Mouse (Mus musculus): ENCODE data around the gene Pgs1. TPM values are rescaled to one million over a fixed set of nuclear protein-coding genes. Genes with fewer than 3 reads are reported as not detected.

Gene Pgs1
- total RNA-seq, 1 experiment from 2014 or later, result 58.9 TPM

DNA sequence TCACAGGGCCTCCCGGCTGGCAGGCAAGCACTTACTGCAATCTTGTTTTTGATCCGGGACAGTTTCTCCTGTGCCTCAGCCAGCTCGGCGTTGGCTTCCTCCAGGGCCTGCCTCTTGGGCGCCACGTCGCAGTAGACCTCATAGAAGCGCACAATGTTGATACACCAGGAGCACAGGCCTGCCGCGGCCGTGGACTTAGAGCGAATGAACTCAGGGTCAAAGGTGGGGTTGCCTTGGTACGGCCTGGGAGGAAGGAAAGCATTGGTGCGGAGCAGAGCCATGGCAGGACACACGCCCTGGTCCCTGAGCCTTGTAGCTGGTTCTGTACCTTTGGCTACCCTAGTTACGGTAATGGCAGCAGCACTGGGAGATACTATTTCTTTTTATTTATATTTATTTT, 64.1 kb downstream of the Pgs1 start:
- no peak for DNase-seq

DNA sequence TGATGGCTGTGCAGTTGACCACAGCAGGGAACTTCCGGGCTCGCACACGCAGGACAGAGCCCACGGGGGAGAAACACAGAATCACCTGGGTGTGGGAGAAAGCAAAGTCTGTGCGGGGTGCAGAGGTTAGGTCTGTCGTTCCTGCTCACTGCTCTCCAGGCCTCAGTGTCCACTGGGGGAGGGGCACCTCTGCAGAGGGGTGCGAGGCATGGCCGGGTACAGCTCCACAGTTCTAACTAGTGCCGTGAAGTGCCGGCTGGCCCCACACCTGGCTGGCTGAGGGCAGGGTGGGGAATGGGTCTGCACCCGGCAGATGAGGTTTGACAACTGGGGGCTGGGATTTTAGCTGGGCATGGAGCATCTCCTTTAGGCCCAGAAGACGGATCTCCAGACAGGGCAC, 72.3 kb downstream of the Pgs1 start:
- DNase-seq, result no peak

GRCm38 (mm10) chr11:118058872-118059271, 72.8 kb downstream of the Pgs1 start:
- no peak for DNase-seq

GRCm38 (mm10) chr11:118060038-118060437, 73.9 kb downstream of the Pgs1 start:
- no peak for DNase-seq

GRCm38 (mm10) chr11:118067588-118067987, 81.5 kb downstream of the Pgs1 start:
- DNase-seq, result no peak

- no peak for DNase-seq
These were observed 82.8 kb downstream of the Pgs1 start for GRCm38 (mm10) chr11:118068812-118069332.

GRCm38 (mm10) chr11:118071227-118071912, 85.3 kb downstream of the Pgs1 start:
- DNase-seq, result no peak

Small RNA genes lying within 50 kb of the gene (microRNA-seq; reads per million reads assigned to microRNA genes)
- 0.36 to 2.4 reads per million in 2 experiments for gene Mir6933

Other genes with a start within 250 kb of the Pgs1 start
- gene Tmc8, start 204.2 kb upstream of the Pgs1 start, total RNA-seq (2021), result 3.1 and 4.6 TPM in 2 replicates
- gene Tmc6, start 204.1 kb upstream of the Pgs1 start, total RNA-seq (2021), result 31.9 and 43.5 TPM in 2 replicates
- not detected in 2 replicates for gene 6030468B19Rik, start 188.6 kb upstream of the Pgs1 start, total RNA-seq (2021)
- 1.00 and 1.8 TPM in 2 replicates for gene Gm20708, start 176.6 kb upstream of the Pgs1 start, total RNA-seq (2021)
- gene Syngr2, start 176.6 kb upstream of the Pgs1 start, total RNA-seq (2021), result 98.3 and 108 TPM in 2 replicates
- gene Afmid, start 160.4 kb upstream of the Pgs1 start, total RNA-seq (2021), result 10.1 and 13.2 TPM in 2 replicates
- gene Tk1, start 160.2 kb upstream of the Pgs1 start, total RNA-seq (2021), result 14.3 and 18.4 TPM in 2 replicates
- 5.2 and 8.5 TPM in 2 replicates for gene Birc5, start 137.0 kb upstream of the Pgs1 start, total RNA-seq (2021)
- not detected in 2 replicates for gene Tmem235, start 125.5 kb upstream of the Pgs1 start, total RNA-seq (2021)
- gene Tha1, start 112.8 kb upstream of the Pgs1 start, total RNA-seq (2021), result 14.8 and 16.7 TPM in 2 replicates
- 8.8 and 9.0 TPM in 2 replicates for gene Socs3, start 16.2 kb upstream of the Pgs1 start, total RNA-seq (2021)
- 0.03 TPM in 1 of 2 replicates, not detected in the other for gene Dnah17, start 144.3 kb downstream of the Pgs1 start, total RNA-seq (2021)

Measured in adrenal gland, postnatal 25 days (tissue).